In the genomic region with DNA sequence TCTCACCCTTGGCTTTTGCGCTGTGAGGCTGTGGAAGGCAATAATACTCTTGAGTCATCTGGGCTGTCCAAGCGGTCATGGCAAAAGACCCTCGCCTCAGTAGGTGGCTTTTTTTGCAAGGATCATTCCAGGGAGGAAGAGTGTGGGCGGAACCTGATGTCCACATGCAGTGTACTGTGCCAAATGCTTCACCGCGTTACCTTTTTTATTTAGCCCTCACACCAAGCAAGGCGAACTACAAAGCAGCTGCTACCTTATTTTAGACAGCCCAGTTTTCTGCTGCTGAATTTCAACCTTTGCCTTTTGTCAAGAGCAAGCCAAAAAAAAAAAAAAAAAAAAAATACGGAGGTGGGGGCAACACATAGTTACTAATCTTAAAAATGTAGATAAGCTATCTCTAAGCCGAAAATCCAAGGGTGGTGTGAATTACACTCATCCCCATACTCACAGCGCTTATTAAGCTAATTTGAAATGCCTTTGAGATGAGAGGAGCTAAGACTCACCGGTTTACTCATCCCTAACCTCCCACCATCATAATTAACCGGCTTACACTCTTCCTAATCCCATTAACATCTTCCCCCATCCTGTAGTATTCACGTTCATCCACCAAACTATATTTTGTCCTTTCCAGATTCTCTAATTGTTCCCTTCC, we compare ENCODE assay signal across 8 mouse cellular contexts. TPM values are rescaled to one million over a fixed set of nuclear protein-coding genes. Genes with fewer than 3 reads are reported as not detected.
A peak's percentile ranks its signal among the peaks of the same experiment; 100 is the strongest.
DNase-seq lines count a peak whose midpoint lies in the region; ATAC-seq and TF ChIP-seq lines count a peak whose summit lies in the region.

No protein-coding gene starts in this region.

- no peak for TF ChIP-seq CTCF in lung, embryonic 14.5 days (IDR thresholded peaks at IDR 0.05; ENCODE audit: low read depth)

- WGBS in lung, embryonic 14.5 days = 17% methylated on average over 13 of the region's 13 CpGs
- WGBS in embryonic facial prominence, embryonic 12.5 days = 18% methylated on average over 13 of the region's 13 CpGs
- WGBS in limb, embryonic 10.5 days = 24% methylated on average over 13 of the region's 13 CpGs
- WGBS in neural tube, embryonic 15.5 days = 13% methylated on average over 13 of the region's 13 CpGs

- peak overlapping the region; percentile 82 for H3K4me2 ChIP-seq in lung, embryonic 14.5 days
- peak overlapping the region; percentile 66 for H3K4me2 ChIP-seq in embryonic facial prominence, embryonic 12.5 days (replicated peaks)
- H3K4me2 ChIP-seq in neural tube, embryonic 15.5 days = peak overlapping the region; percentile 72

- H3K27me3 ChIP-seq in lung, embryonic 14.5 days (ENCODE audit: insufficient read depth, low read length) = no peaks in the 10 kb centered on the region
- no peaks in the 10 kb centered on the region for H3K27me3 ChIP-seq in embryonic facial prominence, embryonic 12.5 days
- no peaks in the 10 kb centered on the region for H3K27me3 ChIP-seq in limb, embryonic 10.5 days (ENCODE audit: low read depth, poor library complexity, severe bottlenecking)
- no peaks in the 10 kb centered on the region for H3K27me3 ChIP-seq in neural tube, embryonic 15.5 days (replicated peaks)

- no peaks in the 10 kb centered on the region for H3K9me3 ChIP-seq in lung, embryonic 14.5 days (ENCODE audit: low read depth, low read length)
- no peaks in the 10 kb centered on the region for H3K9me3 ChIP-seq in embryonic facial prominence, embryonic 12.5 days
- no peaks in the 10 kb centered on the region for H3K9me3 ChIP-seq in limb, embryonic 10.5 days (replicated peaks)
- no peaks in the 10 kb centered on the region for H3K9me3 ChIP-seq in neural tube, embryonic 15.5 days (replicated peaks)

- intact Hi-C loops in gastrocnemius, postnatal 36 days (cut with DNase I) = loop anchor here (2.0 kb wide), 1 partner anchor 54 kb away; a partner anchor contains a TSS

- DNase-seq in lung, embryonic 14.5 days = no peak
- DNase-seq in lung, postnatal 25 days (ENCODE audit: low spot score) = no peak
- no peak for DNase-seq in limb, embryonic 10.5 days (ENCODE audit: low spot score)
- DNase-seq in adrenal gland, postnatal 10 days = no peak
- no peak for DNase-seq in gastrocnemius, postnatal 36 days
- DNase-seq in embryo, embryonic 11 days = no peak

- H3K27ac ChIP-seq in lung, embryonic 14.5 days (ENCODE audit: low read depth) = peak overlapping the region; percentile 95
- peak overlapping the region; percentile 97 for H3K27ac ChIP-seq in embryonic facial prominence, embryonic 12.5 days
- peak overlapping the region; percentile 98 for H3K27ac ChIP-seq in limb, embryonic 10.5 days
- peak overlapping the region; percentile 99 for H3K27ac ChIP-seq in neural tube, embryonic 15.5 days (replicated peaks)

- H3K9ac ChIP-seq in lung, embryonic 14.5 days = peak overlapping the region; percentile 91
- H3K9ac ChIP-seq in embryonic facial prominence, embryonic 12.5 days = peak overlapping the region; percentile 87
- H3K9ac ChIP-seq in neural tube, embryonic 15.5 days (replicated peaks) = peak overlapping the region; percentile 83

- no peak for ATAC-seq in lung, embryonic 14.5 days (ENCODE audit: insufficient read depth)
- ATAC-seq in embryonic facial prominence, embryonic 12.5 days (ENCODE audit: insufficient number of reproducible peaks, insufficient read depth, low FRiP score, low TSS enrichment) = peak; percentile 7; the same call in 1 of the 2 replicates
- peak; percentile 60; the same call in 1 of the 2 replicates for ATAC-seq in neural tube, embryonic 15.5 days (ENCODE audit: low FRiP score)

- H3K36me3 ChIP-seq in lung, embryonic 14.5 days (ENCODE audit: insufficient read depth) = no peaks in the 10 kb centered on the region
- H3K36me3 ChIP-seq in embryonic facial prominence, embryonic 12.5 days = no peaks in the 10 kb centered on the region
- H3K36me3 ChIP-seq in limb, embryonic 10.5 days = no peaks in the 10 kb centered on the region
- H3K36me3 ChIP-seq in neural tube, embryonic 15.5 days = no peaks in the 10 kb centered on the region

- peak overlapping the region; percentile 94 for H3K4me3 ChIP-seq in lung, embryonic 14.5 days (ENCODE audit: low read depth, low read length)
- H3K4me3 ChIP-seq in embryonic facial prominence, embryonic 12.5 days = peak overlapping the region; percentile 87
- peak overlapping the region; percentile 91 for H3K4me3 ChIP-seq in limb, embryonic 10.5 days
- H3K4me3 ChIP-seq in neural tube, embryonic 15.5 days (replicated peaks) = peak overlapping the region; percentile 69

- H3K4me1 ChIP-seq in lung, embryonic 14.5 days (ENCODE audit: insufficient read depth) = no peaks in the 10 kb centered on the region; the same call in 1 of the 2 replicates
- H3K4me1 ChIP-seq in embryonic facial prominence, embryonic 12.5 days = peaks cover 14% of the 10 kb centered on the region
- H3K4me1 ChIP-seq in limb, embryonic 10.5 days = peaks cover 18% of the 10 kb centered on the region
- H3K4me1 ChIP-seq in neural tube, embryonic 15.5 days = peaks cover 34% of the 10 kb centered on the region

RNA-seq across cellular contexts. Expression of a gene that starts 0.9 kb away (rescaled TPM):
- 27.1 and 29.5 TPM in 2 replicates for polyA plus RNA-seq in lung, embryonic 14.5 days (2014; fragmentation: Nextera tagmentation; extraction: Ambion mirVana)
- polyA plus RNA-seq in embryonic facial prominence, embryonic 12.5 days (2016; fragmentation: Nextera tagmentation; extraction: Ambion mirVana) = 32.1 and 33.1 TPM in 2 replicates
- polyA plus RNA-seq in limb, embryonic 10.5 days (2016; fragmentation: Nextera tagmentation; extraction: Ambion mirVana) = 23.3 and 27.7 TPM in 2 replicates
- 42.9 and 51.1 TPM in 2 replicates for polyA plus RNA-seq in neural tube, embryonic 15.5 days (2015; fragmentation: Nextera tagmentation; extraction: Ambion mirVana)
- 10 to 100 TPM; 19.3 to 24.1 TPM for total RNA-seq in adrenal gland, postnatal 10 days (2021)
- total RNA-seq in gastrocnemius, postnatal 36 days (2021) = 10 to 100 TPM; 24.6 TPM

RNA-seq across cellular contexts. Expression of a gene that starts 53.7 kb away (rescaled TPM):
- polyA plus RNA-seq in lung, embryonic 14.5 days (2014; fragmentation: Nextera tagmentation; extraction: Ambion mirVana) = 18.5 and 22.8 TPM in 2 replicates
- polyA plus RNA-seq in embryonic facial prominence, embryonic 12.5 days (2016; fragmentation: Nextera tagmentation; extraction: Ambion mirVana) = 26.4 and 27.8 TPM in 2 replicates
- polyA plus RNA-seq in limb, embryonic 10.5 days (2016; fragmentation: Nextera tagmentation; extraction: Ambion mirVana) = 25.6 and 25.9 TPM in 2 replicates
- polyA plus RNA-seq in neural tube, embryonic 15.5 days (2015; fragmentation: Nextera tagmentation; extraction: Ambion mirVana) = 24.3 and 25.7 TPM in 2 replicates
- 10 to 100 TPM; 13.0 to 19.4 TPM for total RNA-seq in adrenal gland, postnatal 10 days (2021)
- 10 to 100 TPM; 12.9 to 13.3 TPM for total RNA-seq in gastrocnemius, postnatal 36 days (2021)
